Mouse (Mus musculus): ENCODE results near the gene Susd3. TPM values are rescaled to one million over a fixed set of nuclear protein-coding genes. Genes with fewer than 3 reads are reported as not detected.

Gene Susd3
- total and polyA plus RNA-seq, 2 experiments from 2014 or later: 0.63 to 1.2 TPM

GRCm38 (mm10) chr13:49243492-49243891, 5.0 kb downstream of the Susd3 start:
- 91% methylated on average over 2 of the region's 2 CpGs for WGBS
- H3K27me3 ChIP-seq (ENCODE audit: insufficient read depth, low read length): peaks cover 22% of the 10 kb centered on the region
- no peak overlapping the region for H3K4me2 ChIP-seq (ENCODE audit: low read depth, low read length, poor library complexity, severe bottlenecking)
- H3K36me3 ChIP-seq (ENCODE audit: insufficient read depth, low read length): no peaks in the 10 kb centered on the region
- H3K4me1 ChIP-seq (ENCODE audit: insufficient read depth, low read length): peaks cover 6% of the 10 kb centered on the region; the same call in 1 of the 2 replicates
- DNase-seq (ENCODE audit: low spot score) (no peak), ATAC-seq (ENCODE audit: low FRiP score) (no peak)
- no peak for TF ChIP-seq CTCF (IDR thresholded peaks at IDR 0.05)
- H3K9me3 ChIP-seq (ENCODE audit: low read length): no peaks in the 10 kb centered on the region
- H3K9ac ChIP-seq (replicated peaks; ENCODE audit: low read length, poor library complexity, severe bottlenecking): no peak overlapping the region
- H3K27ac ChIP-seq (ENCODE audit: low read depth, low read length): no peak overlapping the region
- H3K4me3 ChIP-seq (ENCODE audit: low read depth, low read length): no peak overlapping the region

- no peak for DNase-seq (ENCODE audit: low spot score)
- Histone ChIP-seq H3K27me3 (ENCODE audit: insufficient read depth, low read length) (peaks cover 12% of the 10 kb centered on the region), H3K9me3 (ENCODE audit: low read length) (no peaks in the 10 kb centered on the region), H3K27ac (ENCODE audit: low read depth, low read length) (no peak overlapping the region), H3K36me3 (ENCODE audit: insufficient read depth, low read length) (no peaks in the 10 kb centered on the region), H3K4me2 (ENCODE audit: low read depth, low read length, poor library complexity, severe bottlenecking) (no peak overlapping the region), H3K4me3 (ENCODE audit: low read depth, low read length) (no peak overlapping the region), H3K4me1 (ENCODE audit: insufficient read depth, low read length) (no peaks in the 10 kb centered on the region), H3K9ac (replicated peaks; ENCODE audit: low read length, poor library complexity, severe bottlenecking) (no peak overlapping the region)
- WGBS: 69% methylated on average over 9 of the region's 9 CpGs
- no peak for TF ChIP-seq CTCF (IDR thresholded peaks at IDR 0.05)
- no peak for ATAC-seq (ENCODE audit: low FRiP score)
Measured at GRCm38 (mm10) chr13:49242321-49243065, 6.0 kb downstream of the Susd3 start.

GRCm38 (mm10) chr13:49238737-49239136, 9.8 kb downstream of the Susd3 start:
- no peak for TF ChIP-seq CTCF (IDR thresholded peaks at IDR 0.05)
- Histone ChIP-seq H3K27me3 (ENCODE audit: insufficient read depth, low read length) (no peaks in the 10 kb centered on the region), H3K4me2 (ENCODE audit: low read depth, low read length, poor library complexity, severe bottlenecking) (no peak overlapping the region), H3K9me3 (ENCODE audit: low read length) (no peaks in the 10 kb centered on the region), H3K27ac (ENCODE audit: low read depth, low read length) (no peak overlapping the region), H3K9ac (replicated peaks; ENCODE audit: low read length, poor library complexity, severe bottlenecking) (no peak overlapping the region), H3K4me1 (ENCODE audit: insufficient read depth, low read length) (no peaks in the 10 kb centered on the region), H3K36me3 (ENCODE audit: insufficient read depth, low read length) (no peaks in the 10 kb centered on the region), H3K4me3 (ENCODE audit: low read depth, low read length) (no peak overlapping the region)
- DNase-seq (ENCODE audit: low spot score): no peak
- 94% methylated on average over 8 of the region's 8 CpGs for WGBS
- ATAC-seq (ENCODE audit: low FRiP score): no peak

GRCm38 (mm10) chr13:49237617-49238016, 10.9 kb downstream of the Susd3 start:
- Histone ChIP-seq H3K27ac (ENCODE audit: low read depth, low read length) (no peak overlapping the region), H3K4me2 (ENCODE audit: low read depth, low read length, poor library complexity, severe bottlenecking) (no peak overlapping the region), H3K4me3 (ENCODE audit: low read depth, low read length) (no peak overlapping the region), H3K9me3 (ENCODE audit: low read length) (no peaks in the 10 kb centered on the region), H3K4me1 (ENCODE audit: insufficient read depth, low read length) (no peaks in the 10 kb centered on the region), H3K9ac (replicated peaks; ENCODE audit: low read length, poor library complexity, severe bottlenecking) (no peak overlapping the region), H3K27me3 (ENCODE audit: insufficient read depth, low read length) (no peaks in the 10 kb centered on the region), H3K36me3 (ENCODE audit: insufficient read depth, low read length) (no peaks in the 10 kb centered on the region)
- WGBS: 95% methylated on average over 8 of the region's 8 CpGs
- DNase-seq (ENCODE audit: low spot score): no peak
- TF ChIP-seq CTCF (IDR thresholded peaks at IDR 0.05): no peak
- ATAC-seq (ENCODE audit: low FRiP score): no peak

GRCm38 (mm10) chr13:49234711-49235110, 13.8 kb downstream of the Susd3 start:
- Histone ChIP-seq H3K36me3 (ENCODE audit: insufficient read depth, low read length) (no peaks in the 10 kb centered on the region), H3K4me3 (ENCODE audit: low read depth, low read length) (no peak overlapping the region), H3K4me2 (ENCODE audit: low read depth, low read length, poor library complexity, severe bottlenecking) (no peak overlapping the region), H3K27ac (ENCODE audit: low read depth, low read length) (no peak overlapping the region), H3K27me3 (ENCODE audit: insufficient read depth, low read length) (no peaks in the 10 kb centered on the region), H3K4me1 (ENCODE audit: insufficient read depth, low read length) (no peaks in the 10 kb centered on the region), H3K9me3 (ENCODE audit: low read length) (no peaks in the 10 kb centered on the region), H3K9ac (replicated peaks; ENCODE audit: low read length, poor library complexity, severe bottlenecking) (no peak overlapping the region)
- ATAC-seq (ENCODE audit: low FRiP score): no peak
- no peak for DNase-seq (ENCODE audit: low spot score)
- WGBS: 92% methylated on average over 4 of the region's 4 CpGs
- peak; percentile 14 for TF ChIP-seq CTCF (IDR thresholded peaks at IDR 0.05)

- no peak overlapping the region for H3K27ac ChIP-seq (ENCODE audit: low read depth, low read length)
- no peaks in the 10 kb centered on the region for H3K27me3 ChIP-seq (ENCODE audit: insufficient read depth, low read length)
- H3K9ac ChIP-seq (replicated peaks; ENCODE audit: low read length, poor library complexity, severe bottlenecking): no peak overlapping the region
- no peak overlapping the region for H3K4me2 ChIP-seq (ENCODE audit: low read depth, low read length, poor library complexity, severe bottlenecking)
- 82% methylated on average over 8 of the region's 8 CpGs for WGBS
- no peak overlapping the region for H3K4me3 ChIP-seq (ENCODE audit: low read depth, low read length)
- H3K9me3 ChIP-seq (ENCODE audit: low read length): no peaks in the 10 kb centered on the region
- H3K4me1 ChIP-seq (ENCODE audit: insufficient read depth, low read length): no peaks in the 10 kb centered on the region
- ATAC-seq (ENCODE audit: low FRiP score): no peak
- TF ChIP-seq CTCF (IDR thresholded peaks at IDR 0.05): no peak
- no peak for DNase-seq (ENCODE audit: low spot score)
- no peaks in the 10 kb centered on the region for H3K36me3 ChIP-seq (ENCODE audit: insufficient read depth, low read length)
Measured at GRCm38 (mm10) chr13:49233792-49234572, 14.5 kb downstream of the Susd3 start.
